Mouse (Mus musculus) layer of hippocampus, adult 11-12 months (tissue): ENCODE results near the gene Vps9d1.
"Not testable (repeated sequence)": the region's sequence is repeated elsewhere in the genome, so short reads cannot be mapped to it uniquely, and the experiment has no call there.

ENCODE experiments used
- DNase-seq: peaks from one replicate; pipeline ENCODE4 v3.0.0; 2022; ENCODE audit warnings: low spot score

Gene Vps9d1

DNA sequence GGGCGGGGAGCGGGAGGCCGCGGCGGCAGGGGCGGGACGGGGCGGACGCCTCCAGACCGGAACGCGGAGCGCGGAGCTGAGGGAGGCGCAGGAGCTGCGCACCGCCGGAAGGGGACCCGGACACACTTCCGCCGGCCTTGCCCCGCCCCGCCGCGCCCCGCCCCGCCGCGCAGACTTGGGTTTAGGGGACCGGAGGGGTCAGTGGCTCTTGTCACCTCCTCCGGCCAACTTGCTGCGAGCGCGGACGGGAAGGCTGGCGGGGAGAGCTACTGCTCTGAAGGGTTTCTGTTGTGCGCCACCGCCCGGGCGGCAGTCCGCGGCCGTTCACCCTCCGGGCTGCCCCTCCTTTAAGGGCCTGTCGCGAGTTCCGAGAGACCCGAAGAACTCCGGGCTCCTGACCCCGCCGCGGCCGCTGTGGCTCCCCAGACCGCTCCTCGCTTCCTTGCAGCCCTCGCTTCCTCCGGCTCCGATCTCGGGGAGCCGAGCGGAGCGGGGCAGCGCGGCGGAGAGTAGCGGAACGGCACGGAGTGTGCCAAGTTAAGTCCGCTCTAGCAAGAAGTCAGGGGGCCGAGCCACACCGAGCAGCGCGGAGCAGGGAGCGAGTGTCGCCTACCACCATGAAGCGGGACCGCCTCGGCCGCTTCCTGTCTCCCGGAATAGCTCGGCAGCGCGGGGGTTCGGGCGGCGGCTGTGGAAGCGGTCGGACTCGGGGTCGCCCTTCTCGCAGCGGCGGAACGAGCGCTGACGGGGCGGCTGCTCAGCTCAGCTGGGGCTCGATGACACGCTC lies at the start of gene Vps9d1, which contains the start of gene Zfp276:
TSS of gene Vps9d1 (minus strand) at position 250 of the 787 bp plus-strand sequence.
TSS of gene Zfp276 (plus strand) at position 97 of the 787 bp plus-strand sequence.
- peak; percentile 79 for DNase-seq

DNA sequence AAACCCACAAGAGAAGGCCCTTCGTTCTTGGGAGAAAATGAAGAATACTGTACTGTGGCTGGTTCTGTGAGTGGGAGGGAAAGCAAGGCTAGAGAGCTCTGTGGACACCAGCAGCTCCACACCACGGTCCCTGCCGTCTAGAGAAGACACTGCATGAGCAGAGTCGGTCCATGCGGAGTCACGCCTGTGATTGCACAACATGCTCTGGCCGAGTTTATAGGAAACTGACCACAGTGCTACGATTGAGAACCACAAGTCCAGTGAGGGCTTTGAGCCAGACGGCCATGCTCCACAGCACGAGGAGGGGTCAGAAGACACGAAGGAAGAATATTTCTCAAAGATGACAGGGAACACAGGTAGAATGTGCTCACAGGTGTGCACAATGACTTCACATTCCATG lies 44.2 kb upstream of the Vps9d1 start:
- DNase-seq: no peak

DNA sequence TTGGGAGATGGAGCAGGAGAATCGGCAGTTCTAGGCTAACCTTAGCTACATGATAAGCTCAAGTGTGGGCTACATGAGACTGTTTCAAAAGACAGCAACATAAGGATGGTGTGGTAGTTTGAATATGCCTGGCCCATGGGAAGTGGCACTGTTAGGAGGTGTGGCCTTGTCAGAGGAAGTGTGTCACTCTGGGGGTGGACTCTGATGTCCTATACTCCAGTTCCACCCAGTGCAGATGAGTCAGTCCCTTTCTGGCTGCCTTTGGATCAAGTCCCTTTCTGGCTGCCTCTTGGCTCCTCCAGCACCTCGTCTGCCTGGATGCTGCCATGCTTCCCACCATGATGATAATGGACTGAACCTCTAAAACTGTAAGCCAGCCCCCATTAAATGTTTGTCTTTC lies 38.6 kb upstream of the Vps9d1 start:
- DNase-seq: no peak

DNA sequence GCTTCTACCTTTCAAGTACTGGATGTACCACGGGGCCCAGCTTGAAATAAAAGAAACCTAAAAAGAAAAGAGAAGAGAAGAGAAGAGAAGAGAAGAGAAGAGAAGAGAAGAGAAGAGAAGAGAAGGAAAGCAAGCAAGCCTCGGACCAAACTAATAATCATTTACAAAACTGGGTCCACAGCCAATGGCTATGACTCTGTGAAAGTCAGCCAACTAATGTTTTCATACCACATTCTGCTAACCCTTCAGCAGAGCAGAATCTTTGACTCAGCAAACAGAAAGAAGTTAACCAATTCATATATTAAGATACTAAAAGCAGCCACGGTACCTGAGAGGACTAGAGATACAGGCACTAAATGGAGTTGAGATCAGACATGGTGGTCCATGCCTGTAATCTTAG lies 38.1 kb upstream of the Vps9d1 start:
- DNase-seq: no peak

DNA sequence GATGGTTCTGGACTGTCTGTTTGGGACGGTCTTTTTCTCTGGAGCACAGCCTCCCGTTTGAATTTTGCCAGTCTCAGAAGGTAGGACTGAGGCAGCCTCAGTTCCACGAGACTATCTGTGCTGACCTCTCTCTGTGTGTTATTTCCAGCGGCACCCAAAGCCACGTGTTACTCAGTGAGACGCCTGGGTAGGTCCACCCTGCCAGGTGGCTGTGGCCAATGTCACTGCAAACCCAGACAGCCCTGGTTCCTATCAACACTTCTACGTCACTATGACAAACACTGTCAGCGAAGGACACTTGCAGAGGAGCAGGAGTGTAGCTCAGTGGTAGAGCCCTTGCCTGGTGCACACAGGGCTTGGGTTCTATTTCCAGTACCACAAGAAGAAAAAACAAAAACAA lies 37.6 kb upstream of the Vps9d1 start:
- no peak for DNase-seq

DNA sequence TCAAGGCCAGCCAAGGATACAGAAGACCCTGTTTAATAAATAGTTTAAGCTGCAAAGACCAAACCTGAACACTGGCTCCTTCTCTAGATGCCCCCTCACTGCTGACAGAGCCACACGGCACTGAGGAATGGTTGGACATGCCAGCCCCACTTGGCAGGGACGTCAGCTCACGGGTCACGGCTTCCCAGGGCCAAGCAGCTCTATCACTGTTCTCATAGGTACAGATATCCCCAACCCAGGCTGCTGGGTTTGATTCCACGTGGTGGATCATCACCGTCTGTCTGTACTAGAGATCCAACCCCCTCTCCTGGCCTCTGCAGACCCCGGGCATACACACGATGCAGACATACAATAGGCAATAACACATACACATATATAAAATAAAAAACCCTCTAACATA lies 36.5 kb upstream of the Vps9d1 start:
- DNase-seq: no peak

DNA sequence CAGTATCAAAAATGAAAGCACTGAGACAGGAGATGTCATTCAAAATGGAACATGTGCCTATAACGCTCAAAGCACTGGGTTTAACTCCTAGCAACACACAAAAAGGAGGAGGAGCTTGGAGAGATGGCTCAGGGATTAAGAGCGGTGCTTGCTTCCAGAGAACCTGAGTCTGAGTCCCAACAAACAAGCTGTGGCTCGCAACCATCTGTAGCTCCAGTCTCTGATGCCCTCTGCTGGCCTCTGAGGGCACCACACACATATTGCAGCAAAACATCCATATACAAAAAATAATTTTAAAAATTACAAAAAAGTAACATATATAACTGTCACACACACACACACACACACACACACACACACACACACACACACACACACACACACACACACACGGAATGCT lies 36.0 kb upstream of the Vps9d1 start:
- DNase-seq: peak; percentile 38

DNA sequence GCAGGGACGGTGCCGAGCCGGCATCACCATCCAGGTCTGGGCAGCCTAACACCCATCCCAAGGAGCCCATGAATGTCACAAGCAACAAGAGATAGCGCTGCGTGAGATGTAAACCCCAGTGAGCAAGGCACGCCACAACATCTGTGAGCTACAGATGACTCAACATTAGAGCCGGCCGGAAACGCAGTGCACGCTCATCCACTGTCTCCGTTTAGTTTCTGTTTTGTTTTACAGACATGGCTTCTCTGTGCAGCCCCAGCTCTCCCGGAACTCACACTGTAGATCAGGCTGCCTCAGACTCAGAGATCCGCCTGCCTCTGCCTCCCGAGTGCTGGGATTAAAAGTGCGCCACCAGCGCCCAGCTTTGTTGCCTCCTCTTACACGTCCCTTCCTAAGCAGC lies 33.2 kb upstream of the Vps9d1 start:
- no peak for DNase-seq

DNA sequence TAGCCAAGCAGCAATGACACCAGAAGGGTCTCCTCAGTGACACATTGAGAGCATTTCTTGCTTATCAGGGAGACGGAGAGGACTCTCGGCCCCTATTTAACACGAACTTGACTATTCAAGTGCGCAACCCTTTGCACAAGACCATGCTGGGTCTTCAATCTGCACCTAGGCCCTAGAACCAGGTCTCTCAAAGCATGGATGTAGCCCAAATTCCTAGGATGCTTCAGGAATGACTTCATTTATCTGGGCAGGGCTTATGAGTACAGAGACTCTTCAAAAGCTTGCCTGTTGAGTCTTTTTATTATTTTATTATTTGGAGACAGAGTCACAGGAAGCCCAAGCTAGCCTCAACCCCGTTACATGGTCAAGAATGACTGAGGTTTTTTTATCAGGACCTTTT lies 30.3 kb upstream of the Vps9d1 start:
- DNase-seq: no peak

DNA sequence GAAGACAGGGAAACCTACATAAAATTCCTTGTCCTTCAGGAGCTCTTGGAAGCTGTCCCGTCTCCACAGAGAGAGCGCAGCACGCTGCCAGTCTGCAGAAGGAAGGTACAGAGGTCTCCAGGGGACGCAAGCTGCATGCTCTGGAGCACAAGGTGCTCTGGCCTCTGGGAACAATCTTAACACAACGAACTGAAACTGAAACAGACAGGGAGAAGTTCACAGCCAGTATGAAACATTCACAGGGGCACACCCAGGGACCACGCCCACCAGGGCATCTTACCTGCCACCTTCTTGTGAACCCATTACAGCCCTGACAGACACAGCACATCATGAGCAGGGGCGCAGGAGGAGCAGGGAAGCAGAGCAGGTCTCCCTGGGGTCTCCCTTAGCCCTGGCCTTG lies 29.8 kb upstream of the Vps9d1 start:
- no peak for DNase-seq

DNA sequence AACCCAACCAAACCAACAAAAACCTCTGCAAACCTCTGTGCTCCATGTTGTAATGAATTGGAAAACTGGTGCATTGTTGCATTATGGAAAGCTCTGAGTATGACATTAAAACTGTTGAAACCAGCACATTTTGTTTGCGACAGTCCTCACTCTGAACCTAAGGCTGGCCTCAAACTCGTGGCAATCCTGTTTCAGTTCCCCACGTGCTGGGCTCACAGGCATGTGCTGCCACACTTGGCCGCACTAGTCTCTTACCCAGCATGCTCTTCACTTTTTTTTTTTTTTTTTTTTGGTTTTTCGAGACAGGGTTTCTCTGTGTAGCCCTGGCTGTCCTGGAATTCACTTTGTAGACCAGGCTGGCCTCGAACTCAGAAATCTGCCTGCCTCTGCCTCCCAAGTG lies 28.8 kb upstream of the Vps9d1 start:
- not testable (repeated sequence) for DNase-seq

DNA sequence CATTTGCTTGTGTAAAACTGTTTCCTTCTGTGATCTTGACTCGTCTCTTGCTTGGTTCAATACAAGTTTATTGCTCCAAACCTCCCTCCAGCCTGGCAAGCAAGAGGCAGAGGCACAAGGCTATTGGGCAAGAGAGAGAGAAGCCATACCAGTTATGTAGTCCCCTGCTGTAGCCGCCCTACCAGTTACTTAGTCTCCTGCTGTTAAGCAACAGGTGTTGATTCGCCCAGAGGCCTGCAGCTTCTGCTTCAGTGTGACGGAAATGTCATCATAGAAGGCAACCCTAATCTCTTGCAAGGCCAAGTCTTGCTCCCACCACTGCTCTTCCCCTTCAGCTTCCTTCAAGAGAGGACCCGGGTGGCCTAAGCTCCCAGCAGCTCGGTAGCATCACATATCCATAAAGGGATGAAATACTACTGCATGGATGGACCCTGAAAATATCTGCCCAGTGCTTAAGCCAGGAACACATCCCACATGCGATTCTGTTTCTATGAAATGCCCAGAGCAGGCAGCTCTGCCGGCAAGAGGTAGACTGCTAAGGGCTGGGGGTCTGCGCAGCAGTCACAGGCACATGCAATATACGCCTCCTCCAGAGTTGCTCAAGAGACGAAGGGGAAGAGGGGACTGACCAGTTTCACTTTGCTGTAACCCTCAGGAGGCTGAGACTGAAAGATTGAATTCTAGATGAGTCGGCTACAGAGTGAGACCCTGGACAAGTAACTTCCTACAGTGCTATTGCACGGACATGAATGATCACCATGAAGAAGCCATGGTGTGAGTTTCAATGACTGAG lies 26.4 kb upstream of the Vps9d1 start:
- no peak for DNase-seq

DNA sequence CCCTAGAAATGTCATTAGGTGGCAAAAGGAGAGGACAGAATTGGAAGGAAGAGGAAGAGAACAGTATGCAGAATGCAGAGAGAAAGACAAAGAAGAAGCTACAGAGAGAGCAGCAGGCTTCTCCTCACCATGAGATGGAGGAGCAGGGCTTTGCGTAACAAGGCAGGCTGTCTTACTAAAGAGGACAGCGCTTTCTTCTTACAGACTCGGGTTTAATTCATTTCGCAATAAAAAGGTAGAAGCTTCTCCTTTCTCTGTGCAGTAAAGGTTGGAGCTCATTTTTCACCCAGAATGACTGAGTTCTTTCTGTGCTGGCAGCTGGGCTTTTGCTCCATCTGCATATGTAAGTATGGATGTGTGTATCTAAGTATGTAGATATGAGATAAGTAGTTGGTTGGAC lies 25.7 kb upstream of the Vps9d1 start:
- DNase-seq: no peak

DNA sequence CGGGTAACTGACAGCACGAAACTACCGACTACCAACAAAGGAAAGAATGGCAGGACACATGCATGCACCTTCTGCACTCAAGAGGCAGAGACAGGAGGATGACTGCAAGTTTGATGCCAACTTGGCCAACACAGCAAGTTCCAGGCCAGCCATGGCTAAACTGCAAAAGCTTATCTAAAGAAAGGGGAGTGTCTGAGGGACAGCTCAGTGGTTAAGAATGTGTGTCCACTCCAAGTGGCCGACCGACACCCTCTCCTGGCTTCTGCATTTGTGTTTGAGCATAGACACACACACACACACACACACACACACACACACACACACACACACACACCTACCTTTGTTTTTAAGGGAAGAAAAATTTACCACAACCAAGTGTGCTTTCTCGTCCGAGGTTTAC lies 24.3 kb upstream of the Vps9d1 start:
- DNase-seq: no peak

DNA sequence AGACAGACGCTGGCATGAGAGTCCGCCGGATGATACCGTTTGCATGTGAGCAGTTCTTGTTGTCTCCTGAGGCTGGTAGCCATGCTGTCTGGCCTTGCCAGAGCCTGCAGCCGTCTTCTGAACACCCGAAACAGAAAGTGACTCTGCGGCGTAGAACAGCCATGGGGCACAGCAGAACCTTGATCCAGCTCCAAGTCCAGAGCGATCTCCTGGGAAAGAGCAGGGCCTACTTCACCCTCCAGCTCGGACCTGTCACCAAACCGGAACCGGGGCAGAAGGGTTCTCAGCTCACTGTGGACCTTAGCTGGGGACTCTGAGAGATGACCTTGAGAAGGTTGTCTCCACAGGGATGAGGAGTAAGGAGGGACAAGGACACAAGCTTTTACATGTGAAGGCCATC lies 20.9 kb upstream of the Vps9d1 start:
- DNase-seq: no peak

DNA sequence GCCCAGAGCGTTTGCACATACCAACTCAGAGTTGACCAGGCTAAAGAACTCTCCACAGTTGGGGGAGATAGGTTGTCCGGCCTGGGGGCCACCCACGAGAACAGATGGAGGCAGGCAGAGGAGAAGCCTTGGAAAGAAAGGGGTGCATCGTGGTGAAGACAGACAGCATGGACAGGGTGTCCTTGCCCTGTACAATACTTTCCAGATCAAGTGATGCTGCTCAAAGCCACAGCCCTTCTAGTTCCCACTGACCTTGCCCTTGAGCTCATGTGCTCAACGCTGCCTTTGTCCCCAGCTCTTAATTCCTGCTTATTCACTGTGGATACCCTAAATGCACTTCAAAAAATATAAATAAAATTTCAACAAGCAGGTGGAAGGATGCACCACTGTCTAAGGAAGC lies 20.3 kb upstream of the Vps9d1 start:
- no peak for DNase-seq

DNA sequence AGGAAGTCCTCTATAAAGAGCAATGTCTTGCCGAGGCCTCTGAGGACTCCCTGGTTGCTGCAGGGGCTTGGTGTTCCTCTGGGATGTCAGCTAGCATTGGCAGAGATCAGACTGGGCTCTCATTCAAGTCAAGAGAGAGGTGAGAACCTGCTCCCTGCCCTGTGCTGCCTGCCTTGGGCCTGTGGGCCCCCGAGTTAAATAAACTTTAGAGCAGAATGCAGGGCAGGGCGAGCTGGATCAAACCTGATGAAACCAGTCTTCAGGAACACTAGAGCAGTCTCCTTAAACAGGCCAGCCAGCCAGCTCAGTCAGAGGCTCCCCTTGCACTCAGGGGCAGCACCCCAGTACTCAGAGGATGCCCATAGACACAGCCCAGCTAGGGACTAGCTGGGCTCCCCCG lies 17.8 kb upstream of the Vps9d1 start:
- DNase-seq: no peak

DNA sequence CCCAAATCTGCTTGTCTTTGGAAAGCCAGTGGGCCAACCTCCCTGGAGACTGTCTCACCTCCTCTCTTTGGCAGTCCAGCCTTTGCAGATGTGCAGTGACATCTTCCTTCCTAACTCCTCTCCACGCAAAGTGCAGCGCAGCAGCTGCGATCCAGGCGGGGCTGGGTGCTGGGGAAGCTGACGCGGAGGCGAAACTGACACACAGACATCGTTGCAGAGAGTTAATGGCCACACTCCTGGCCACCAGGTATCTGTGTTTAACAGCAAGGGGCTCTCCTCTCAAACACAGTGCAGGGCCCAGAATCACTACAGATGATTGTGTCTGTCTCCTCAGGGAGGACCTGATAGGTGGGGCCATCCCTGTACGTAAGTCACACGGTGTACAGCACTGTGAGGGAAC lies 17.0 kb upstream of the Vps9d1 start:
- no peak for DNase-seq

DNA sequence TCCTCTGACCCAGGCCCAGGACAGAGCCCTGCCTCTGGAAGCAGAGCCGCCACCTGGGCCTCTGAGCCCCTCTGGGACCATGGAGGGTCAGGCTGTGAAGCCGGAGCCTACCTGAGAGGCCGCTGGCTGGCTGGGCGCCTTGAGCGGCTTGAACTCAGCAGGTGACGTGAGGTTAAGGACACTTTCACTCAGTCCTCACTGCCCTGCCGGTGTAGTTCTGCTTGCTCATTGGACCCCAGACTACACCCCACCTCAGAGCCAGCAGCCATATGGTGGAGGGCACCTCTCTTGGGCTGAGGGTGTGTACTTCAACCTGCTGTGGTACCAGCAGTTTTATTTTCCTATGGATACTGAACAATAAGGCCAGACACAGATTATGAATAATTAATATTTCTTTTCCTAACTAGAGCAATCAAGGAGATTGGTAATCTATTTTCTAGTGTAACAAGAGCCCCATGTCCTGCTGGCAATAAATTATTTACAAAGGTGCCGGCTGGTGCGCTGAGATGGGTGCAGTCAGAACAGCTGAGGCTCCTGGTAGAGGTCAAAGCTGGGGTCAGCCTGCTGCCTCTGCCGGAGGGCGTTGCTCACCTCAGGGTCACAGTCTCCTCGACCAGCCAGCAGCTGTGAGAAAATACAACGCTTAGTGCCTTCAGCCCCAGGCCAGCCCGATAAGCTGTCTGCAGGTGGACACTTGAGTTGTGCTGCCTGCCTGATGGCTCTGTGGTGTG lies 13.9 kb upstream of the Vps9d1 start:
- DNase-seq: no peak

DNA sequence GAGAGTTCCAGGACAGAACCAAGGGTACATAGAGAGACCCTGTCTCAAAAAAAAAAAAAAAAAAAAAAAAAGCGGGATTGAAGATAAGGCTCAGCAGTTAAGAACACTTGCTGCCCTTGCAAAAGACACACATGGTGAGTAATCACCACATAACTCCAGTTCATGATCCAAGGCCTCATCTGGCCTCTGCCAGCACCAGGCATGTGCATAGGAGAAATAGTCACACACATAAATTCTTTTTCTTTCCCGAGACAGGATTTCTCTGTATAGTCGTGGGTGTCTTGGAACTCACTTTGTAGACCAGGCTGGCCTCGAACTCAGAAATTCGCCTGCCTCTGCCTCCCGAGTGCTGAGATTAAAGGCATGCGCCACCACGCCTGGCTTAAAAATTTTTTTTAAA lies 3.4 kb upstream of the Vps9d1 start:
- DNase-seq: not testable (repeated sequence)

DNA sequence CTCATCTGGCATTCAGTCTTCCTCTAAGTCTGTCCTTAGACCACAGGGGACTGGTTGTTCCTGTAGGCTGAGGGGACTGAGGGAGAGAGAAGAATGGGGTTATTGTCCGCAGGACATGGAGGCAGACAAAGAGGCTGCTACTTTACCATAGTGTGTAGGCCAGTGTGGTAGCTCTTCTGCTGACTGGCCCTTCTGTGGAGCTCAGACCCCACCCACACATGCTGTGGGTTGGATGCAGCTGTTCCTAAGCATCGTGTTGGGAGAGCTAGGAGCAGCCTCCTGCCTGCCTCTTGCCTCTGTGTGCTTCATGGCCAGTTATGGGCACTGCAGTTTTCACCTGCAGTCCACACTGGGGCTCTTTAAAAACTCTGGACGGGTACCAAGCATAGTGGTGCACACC lies 3.0 kb upstream of the Vps9d1 start:
- DNase-seq: peak; percentile 64

DNA sequence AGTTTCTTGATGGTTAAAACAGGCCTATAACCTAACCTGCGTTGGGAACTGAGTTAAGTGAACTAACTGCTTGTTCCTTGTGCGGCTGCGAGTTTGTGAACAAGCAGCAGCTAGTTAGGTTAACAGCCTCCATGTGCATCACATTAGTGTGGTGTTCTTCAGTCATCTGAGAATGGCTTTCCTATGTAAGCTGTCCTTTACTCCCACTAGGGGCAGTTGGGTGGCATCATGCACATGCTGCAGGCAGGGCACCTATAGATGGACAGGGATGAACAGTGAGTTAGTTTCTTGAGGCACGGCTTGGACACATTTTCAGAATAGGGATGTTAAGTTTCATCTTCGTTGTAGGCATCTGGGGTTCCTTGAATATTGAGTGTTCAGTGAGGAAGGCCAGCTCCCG lies 1.0 kb upstream of the Vps9d1 start:
- no peak for DNase-seq
